Mouse (Mus musculus) embryo, embryonic 11 days (tissue): ENCODE data around the gene Masp1.
A peak's percentile ranks its signal among the peaks of the same experiment; 100 is the strongest.

Experiments
- DNase-seq: peaks from one replicate; pipeline ENCODE4 v3.0.0-alpha.2; 2015

Gene Masp1

DNA sequence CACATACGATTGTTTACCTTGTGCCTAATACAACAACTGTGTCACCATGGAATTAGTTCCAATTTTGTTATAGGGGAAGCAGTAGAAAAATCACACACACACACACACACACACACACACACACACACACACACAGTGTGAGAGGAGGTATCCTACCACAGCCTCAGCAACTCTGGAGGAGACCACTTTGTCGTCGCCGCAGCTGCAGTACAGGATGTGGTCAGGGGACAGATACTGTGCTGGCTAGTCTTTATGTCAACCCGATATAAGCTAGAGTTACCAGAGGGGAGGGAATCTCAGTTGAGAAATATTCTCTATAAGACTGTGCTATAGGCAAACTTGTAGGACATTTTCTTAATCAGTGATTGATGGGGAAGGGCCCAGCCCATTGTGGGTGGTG, 63.3 kb downstream of the Masp1 start:
- DNase-seq: no peak

DNA sequence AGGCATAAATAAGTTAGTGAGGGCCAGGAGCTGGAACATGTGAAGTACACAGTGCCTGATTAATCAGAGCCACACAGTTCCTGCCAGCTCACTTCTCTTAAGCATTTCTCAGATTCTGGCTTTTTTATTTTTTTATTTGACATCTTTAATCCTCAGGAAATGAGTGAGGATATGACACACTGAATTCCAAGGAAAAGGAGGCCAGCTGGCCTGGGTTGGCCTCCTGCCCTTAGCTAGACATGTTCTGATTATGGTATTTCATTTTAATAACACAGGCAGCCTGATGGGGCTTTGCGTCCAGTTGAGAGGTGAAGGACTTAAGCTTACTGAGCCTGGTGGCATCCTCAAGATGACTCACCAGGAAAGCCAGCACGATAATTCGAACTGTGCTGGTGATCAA, 64.1 kb downstream of the Masp1 start:
- no peak for DNase-seq

DNA sequence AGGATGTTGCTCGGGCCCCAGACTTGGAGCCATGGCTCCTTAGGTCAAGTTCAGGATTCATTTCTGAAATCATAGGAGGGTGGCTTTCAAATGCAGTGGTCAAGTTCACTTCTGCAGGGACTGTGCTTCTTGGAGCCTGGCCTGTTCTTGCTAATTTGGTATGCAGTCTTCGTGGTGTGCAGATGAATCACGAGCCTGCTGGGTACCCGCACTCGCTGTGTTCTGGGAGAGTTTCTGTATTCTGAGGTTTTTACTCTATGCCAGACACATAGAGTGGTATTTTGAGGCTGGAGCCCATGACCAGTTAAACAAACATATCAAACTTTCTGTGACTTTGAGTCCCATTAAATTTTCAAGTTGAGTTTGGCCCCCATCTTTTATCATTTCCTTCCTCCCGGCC, 66.2 kb downstream of the Masp1 start:
- DNase-seq: no peak

DNA sequence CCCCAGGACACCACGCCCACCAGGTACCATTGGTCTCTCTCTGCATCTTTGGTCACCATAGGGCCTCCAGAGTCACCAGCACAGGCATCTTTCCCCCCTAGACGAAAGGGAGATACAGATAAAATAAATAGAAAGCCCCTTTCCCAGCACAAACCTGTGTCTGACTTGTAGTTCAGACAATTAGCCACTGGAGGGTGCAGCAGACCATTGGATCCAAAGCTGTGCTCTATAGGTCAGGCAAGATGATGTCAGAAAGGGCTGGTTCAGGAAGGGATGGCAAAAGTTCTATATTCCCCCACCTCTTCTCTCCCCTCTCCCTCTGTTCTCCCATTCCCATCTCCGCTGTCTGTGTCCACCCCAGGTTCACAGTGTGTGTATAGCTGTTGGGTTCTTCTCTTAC, 68.1 kb downstream of the Masp1 start:
- peak; percentile 70 for DNase-seq

DNA sequence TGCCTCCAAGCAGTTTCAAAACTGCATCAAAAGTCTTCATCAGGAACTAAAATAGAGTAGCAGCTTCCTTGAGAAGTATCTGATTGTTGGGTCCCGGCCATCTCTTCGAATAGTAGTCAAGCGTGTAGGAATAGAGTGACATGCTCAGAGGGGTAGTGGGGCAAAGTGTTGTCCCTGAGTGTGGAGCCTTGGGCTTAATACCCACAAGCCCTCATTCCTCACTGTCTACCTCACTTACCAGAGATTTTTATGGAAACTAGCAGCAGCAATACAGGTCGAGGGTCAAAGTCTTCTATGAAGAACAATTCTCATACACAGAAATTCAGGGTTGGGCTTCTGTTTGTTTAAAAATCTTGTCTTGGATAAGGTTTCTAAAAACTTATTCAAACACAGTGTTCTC, 69.8 kb downstream of the Masp1 start:
- DNase-seq: no peak

DNA sequence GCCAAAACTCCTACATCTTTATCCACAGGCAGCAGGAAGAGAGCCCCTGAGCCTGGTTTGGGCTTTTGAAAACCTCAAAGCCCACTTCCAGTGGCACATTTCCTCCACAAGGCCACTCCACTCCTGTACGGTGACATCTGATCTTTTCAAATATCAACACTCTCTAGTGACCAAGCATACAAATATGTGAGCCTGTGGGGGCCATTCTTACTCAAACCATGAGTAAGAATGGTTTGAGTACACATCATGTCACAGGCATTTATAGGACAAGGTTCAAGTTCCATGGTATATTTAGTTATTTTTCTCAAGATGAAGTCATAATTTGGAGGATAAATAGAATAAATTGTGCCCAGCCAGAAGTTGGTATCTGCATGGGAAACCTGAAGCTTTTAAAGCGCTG, 70.7 kb downstream of the Masp1 start:
- no peak for DNase-seq

DNA sequence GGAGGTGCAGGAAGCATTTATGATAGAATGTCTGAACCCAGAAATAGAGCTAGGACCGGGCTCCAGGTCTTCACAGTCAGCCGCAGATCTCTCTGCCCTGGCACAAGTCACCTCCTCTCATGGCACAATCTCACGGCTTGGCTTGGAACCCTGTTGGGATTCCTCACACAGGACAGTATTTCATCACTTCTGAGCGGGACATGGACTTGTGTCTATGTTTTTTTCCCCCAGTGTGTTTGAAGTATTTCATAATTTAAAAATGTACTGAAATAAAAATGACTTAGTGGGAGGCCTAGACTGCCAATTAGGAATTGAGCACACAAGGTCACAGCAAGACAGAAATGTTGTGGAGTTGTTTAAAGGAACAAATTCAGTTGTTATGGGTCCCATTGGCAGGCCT, 76.4 kb downstream of the Masp1 start:
- DNase-seq: no peak

DNA sequence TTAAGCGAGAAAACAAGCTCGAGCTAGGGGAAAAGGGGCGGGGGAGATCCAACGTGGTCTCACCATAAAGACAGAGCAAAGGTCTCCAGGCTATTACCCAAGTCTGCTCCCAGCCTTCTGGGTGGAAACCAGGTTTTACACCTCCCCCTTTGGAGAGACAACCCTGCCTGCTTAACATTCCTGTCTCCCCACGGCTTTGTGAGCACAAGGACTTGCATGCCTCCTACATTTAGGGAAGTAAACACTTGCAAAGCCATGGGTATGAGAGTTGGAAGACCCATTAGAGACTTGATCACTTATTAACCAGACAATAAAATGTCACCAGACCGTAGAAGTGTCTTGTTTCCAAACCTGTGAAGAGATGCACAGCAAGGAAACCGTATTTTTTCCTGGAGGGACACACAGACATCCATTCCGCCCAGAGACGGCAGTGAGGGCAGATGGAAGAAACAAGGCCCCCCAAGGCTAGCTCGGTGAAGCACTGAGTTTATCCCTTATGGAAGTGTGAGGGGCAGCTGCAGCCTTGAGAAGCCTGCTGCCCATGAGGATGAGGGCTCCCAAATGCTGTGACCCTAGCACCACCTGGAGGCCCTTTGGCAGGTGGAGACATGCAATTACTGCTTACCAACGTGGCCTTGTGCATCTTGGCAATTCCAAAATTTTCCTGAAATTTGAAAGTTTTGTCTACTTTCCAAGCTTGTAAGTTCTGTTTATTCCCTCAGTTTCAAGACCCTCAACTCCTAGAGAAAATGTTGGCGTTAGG, 83.0 kb downstream of the Masp1 start:
- peak; percentile 18 for DNase-seq

DNA sequence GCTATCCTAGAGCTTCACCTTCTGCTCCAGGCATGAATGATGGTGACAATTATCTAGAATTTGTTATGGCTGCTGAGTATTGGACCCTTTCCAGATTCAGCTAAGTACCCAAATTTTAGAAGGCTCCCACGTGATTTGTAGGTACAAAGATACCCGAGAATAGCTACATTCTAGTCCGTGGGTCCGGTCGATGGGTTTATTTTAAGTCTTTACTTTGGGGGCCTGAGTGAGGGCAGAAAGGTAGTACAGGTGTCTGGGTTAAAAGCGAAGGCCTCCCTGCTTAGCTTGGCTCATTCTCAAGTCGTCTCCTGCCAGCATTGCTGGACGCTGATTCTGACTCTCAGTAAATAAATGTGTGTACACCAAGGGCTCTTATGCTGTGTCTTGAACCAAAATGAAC, 90.6 kb downstream of the Masp1 start:
- no peak for DNase-seq

DNA sequence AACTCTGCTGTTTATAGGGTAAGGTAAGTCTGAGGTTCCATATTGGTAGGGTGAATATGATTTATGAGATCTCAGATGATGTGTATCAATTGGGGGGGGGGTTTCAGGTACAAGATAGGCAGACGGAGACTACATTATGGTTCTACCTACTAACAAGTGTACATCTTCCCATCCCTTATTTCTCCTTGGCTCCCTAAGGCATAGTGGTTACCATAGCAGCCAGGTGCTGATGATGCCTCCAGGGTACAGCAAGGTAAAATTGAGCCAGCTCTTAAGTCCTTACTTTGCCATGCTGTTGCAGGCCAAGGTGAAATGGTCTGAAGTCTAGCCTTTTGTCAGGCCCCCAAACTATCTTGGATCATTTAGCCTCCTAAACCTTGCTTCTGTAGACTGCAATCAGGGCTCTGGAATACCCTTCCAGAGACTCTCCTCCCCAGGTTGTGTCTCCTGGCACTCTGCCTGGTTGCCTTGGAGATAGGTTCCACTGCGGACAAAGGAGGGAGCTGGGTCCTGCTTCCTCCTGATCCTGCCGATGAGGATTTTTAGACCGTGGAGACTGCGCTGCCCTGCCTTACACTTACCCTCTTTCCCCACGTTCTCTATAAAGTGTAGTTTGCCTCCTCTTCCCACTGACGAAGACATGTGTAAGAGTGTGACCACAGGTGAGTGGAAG, 91.8 kb downstream of the Masp1 start, which contains the start of gene Rtp1:
TSS of gene Rtp1 (plus strand) at position 487 of the 673 bp plus-strand sequence.
- no peak for DNase-seq

DNA sequence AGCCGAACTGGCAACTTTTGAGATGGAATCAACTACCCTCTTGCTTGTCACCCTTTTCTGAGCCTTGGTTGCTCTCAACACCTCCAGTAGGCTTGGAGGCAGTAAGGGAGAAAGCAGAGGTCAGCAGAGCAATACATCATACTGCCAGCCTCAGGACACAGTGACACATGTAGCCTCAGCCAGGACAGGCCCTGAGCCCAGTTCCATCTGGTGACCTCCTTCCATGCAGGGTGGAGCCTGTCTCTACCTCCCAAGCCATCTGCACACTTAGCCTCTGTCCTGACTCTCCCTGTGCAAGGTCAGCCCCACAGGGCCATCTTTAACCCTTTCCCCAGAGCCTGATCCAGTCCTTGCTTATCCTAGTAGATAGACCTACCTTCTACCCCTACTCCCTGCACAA, 92.9 kb downstream of the Masp1 start:
- no peak for DNase-seq

DNA sequence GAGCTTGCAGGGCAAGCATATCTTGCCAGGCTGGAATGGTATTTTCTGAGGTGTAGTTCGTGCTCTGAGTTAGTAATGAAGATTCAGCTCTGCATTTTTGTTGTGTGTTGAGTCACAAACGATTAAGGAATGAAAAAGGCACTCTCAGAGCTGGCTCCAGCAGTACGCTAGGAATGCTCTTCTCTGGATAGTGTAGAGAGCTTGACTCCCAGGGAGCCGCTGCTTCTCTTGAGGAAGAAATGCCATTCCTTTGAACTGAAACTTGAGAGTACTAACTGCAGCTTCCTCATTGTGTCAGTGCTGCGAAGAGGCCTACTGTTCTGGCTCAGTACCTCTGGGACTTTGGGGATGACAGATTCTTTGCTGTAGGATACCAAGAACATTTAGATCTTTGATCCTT, 96.8 kb downstream of the Masp1 start:
- no peak for DNase-seq

DNA sequence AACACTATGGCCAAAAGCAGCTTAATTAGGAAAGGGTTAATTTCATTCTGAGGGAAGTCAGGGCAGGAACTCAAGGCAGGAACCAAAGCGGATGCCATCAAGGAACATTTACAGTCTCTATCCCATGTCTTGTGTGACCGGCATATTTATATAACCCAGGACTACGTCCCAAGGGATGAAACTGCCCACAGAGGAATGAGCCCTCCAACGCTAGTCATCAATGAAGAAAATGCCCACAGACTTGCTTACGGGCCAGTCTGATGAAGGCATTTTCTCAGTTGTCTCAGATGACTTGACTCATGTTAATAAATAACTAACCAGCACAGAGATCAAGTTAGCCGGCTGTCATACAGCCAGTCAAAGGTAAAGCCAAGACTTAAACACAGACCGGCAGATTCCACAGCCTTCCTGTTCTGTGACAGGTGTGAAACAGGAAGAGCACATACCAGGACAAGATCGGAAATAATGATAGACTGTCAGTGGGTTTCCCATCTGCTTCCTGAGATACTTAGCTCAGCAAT, 101.0 kb downstream of the Masp1 start:
- DNase-seq: no peak

DNA sequence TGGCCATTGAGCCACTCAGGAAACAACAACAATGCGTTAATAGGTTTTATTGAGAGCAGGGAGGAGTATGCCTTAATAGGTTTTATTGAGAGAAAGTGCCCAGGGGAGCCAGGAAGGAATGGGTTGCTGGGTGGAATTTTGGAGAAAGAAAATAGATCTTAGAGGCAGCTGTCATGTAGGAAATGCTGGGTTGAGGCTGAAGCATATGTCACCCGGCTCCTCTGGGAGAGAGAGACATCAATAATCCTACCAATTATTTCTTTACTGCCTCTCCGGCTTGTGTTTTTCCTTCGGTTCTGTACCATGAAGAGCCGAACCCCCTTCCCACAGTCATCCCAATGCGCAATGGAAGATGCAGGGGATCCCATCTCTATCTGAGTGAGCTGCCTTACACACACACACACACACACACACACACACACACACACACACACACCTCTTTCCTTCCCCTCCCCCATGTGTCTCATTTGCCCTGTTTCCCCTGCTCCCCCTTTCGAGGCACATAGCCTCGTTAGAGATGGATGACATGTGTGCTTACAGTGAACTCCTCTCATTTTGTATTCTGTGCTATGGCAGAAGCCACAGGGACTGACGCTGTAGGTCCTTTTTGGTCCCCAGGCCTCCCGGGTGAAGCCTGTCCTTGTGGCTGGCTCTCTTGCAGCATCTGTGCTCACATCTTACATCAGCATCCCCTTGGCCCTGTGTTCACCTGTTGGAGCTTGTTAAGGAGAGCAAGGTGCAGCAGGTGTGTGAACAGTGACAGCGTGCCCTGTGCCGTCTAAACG, 103.0 kb downstream of the Masp1 start:
- no peak for DNase-seq

DNA sequence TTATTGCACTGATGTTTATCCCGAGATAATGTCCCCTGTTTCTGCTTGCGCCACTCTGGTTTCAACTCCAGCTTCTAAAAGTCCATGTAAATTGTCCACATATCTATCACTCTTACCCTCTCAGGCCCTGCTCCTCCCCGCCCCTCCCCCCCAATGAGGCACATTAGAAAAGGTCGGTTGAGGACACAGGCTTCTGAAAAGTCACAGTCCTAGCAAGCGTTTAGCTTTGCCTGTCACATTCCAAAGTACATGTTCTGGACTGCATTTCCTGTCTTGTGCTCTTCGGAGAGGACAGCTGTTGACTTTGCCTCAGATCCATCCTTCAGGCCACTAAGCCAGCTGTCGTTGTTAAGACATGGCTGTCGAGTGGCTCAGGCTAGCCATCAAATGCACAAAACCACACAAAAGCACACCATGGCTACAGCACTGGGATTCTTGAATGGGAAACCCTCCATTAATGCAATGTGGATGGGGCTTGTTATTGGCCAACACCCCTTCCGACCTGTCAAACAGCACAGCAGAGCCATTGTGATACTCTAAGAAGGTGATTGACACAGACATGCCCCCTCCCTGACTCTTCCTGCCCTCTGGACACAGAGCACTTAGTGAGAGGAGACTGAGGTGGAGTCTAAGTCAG, 103.8 kb downstream of the Masp1 start:
- peak; percentile 34 for DNase-seq

DNA sequence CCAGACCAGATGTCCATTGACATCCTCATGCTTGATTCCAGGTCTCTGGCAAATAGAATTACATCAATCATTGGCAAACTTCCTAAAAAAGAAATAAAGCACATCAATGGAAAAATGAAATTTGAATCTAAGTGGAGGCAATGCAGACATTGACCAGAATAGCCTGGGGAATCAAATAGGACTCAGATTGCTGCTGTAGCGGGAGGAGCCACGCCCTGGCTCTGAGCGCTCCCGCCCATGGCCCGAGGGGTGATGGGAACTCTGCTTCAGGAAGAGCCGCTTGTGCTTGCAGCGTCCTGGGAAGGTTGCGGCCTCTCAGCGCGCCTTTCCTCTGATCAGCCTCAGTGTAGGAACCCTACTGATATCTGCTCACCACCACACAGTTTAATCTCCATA, 104.4 kb downstream of the Masp1 start:
- peak; percentile 59 for DNase-seq

DNA sequence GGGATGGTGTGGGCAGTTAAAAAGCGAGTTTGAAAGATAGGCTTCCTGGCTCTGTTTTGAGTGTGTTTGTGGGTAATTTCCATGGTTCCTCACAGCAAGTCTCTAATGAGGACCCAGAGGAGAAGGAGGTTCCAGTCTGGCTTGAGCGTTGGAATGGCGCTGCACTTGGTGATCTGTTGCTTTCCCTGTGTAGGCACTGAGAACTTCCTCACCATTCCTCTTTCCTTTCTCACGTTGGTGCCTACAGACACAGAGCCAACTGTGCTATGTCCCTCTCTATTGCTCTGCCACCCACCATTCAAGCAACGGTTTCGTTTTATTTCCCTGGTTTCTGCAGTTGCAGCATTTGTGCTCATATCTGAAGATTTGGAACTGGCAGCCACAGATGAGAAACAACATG, 107.7 kb downstream of the Masp1 start:
- no peak for DNase-seq

DNA sequence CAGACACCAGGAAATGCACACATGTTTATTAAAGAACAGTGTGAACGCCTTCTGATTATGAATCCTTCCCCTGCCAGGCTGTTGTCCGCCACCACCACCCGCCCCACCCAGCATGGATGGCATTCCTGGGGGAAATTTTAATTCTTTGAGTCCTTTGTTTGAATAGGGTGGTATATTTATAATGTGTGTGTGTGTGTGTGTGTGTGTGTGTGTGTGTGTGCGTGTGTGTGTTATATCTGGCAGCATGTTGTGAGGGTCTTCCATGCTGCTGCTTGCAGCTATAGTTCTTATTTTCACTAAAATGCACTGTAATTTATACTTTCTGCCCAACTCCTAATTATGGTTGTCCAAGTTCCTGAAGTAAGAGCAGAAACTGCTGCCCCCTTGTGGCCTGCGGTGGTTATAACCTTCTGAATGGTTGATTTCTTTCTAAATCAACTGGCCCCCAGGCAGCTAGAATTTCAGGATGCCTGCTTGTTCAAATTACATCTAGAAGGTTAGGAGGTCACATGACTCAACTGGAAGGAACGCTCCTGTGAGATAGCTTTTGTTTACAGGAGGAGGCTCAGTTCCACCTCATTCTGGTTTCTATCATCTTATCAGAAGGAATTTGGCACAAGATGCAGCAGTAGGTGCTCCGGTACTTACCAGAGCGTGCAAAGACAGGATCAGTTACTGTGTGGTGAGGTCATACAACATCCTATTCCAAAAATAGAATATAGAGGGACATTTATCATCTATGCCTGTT, 117.4 kb downstream of the Masp1 start:
- DNase-seq: peak; percentile 86

DNA sequence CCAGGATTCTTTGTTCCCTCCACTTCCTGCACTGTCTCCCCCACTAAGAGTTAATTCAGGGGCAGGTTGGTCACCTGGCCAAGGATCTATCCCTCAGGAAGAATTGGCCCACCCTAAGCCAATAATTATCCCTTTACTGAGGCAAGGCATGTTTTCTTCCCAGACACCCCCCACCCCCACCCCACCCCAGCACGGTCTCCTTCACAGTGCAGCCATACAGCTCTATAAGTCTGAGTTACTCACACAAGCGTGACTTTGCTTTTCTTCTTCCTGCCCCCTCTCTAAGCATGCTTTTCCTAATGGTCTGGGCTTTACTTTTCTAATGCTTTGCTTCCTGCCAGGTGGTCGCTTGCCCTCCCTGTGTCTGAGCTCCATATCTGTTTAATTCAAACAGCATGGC, 118.7 kb downstream of the Masp1 start:
- DNase-seq: peak; percentile 13

DNA sequence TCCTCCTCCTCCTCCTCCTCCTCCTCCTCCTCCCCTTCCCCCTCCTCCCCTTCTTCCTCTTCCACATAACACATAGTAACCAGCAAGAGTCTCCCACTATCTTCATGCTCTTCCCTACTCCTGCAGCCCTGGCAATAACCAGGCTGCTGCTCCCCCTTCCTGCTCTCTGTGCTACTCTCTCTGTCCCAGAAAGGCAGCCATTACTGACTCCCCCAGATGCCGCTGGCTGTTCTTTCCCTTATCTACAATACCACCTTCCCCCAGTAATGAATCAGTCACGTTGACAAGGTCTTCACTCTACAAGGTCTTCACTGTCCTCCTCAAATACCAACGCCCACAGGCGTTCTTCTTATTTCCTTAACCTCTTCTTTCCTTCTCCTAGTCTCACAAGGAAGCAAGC, 119.2 kb downstream of the Masp1 start:
- peak; percentile 9 for DNase-seq
